Mouse (Mus musculus): Measurements from ENCODE around the gene Asb3. TPM values are rescaled to one million over a fixed set of nuclear protein-coding genes. Genes with fewer than 3 reads are reported as not detected.

Asb3 gene
- 1 to 10 TPM; 6.9 to 7.8 TPM for total RNA-seq (2021)

DNA sequence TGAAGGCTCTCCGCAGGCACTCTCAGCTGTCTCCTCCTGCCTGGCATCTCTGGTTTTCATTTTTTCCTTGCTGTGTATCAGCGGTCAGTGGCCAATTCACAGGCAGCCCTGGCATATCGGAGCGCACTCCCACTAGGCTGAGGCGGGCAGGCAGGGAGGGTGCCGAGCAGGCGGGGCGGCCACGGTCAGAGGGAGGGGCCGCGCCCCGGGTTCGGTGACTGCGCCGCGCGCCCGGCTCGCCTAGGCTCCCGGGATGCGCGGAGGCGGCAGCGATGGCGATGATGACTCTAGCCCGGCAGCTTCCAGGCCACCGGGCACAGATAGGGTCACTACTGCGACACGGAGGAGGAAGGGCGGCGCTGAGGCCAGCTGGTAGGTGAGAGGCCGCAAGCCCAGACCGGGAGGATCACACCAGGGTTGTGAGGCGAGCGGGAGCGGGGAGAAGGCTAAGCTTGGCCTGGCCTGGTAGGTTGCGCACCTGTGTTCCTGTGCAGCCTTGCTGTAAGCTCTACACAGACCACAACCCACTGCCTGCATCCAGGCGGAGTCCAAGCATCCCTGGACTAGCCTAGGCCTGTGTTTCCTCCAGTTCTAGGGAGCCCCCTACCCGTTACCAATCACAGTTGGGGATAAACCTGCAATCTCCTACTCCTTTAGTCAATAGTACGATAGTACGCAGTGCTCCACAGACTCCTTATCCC lies at the start of gene Asb3, which contains the start of gene Gpr75:
Gene Asb3 (plus strand): TSS at position 246 of the 701 bp plus-strand sequence.
Gene Gpr75 (plus strand): TSS at position 188 of the 701 bp plus-strand sequence.
- intact Hi-C loops (cut with DNase I) = no loop called here

DNA sequence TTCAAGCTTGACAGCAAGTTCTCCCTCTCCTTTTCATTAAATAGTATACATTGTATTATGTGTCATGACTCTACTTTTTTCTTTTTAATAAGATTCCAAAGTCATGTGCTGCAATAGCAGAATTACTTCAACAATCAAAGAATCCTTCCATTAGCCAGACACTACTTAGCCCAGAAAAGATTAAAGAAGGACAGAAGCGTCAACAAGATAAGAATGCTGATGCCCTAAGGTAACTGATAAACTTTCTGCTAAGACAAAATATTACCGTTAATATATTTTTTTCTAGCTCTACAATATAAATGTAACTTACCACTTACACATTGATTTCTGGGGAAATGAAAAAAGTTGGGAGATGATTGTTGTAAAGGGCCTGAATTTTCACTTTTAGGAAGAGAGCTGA lies 46.4 kb upstream of the Asb3 start:
- intact Hi-C loops (cut with DNase I) = no loop called here
- no peak for DNase-seq (ENCODE audit: low spot score)

More for the DNA sequence above, at the start of gene Asb3, which contains the start of gene Gpr75:
- peak; percentile 9 for DNase-seq (ENCODE audit: low spot score)

GRCm38 (mm10) chr11:30844355-30844754 lies 40.9 kb upstream of the Asb3 start:
- DNase-seq (ENCODE audit: low spot score) = no peak
- intact Hi-C loops (cut with DNase I) = no loop called here

- intact Hi-C loops (cut with DNase I) = no loop called here
- no peak for DNase-seq (ENCODE audit: low spot score)
Measured at GRCm38 (mm10) chr11:30872425-30872824, 12.8 kb upstream of the Asb3 start.

DNA sequence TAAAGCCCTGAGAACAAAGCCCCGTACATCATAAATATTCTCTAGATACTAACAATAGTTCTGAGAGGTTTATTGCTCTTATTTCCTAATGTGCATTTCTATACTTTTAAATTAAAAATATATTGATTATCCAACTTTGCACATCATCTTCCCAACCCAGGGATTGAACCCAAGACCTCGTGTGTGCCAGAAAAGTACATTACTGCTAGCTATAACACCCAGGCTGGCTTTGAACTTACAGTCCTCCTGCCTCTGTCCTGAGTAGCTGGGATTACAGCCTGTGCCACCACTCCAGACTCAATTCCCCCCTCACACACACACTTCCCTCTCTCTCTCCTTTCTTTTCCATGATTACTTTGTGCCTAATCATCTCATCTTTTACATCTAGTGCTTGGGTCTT lies 2.9 kb downstream of the Asb3 start:
- intact Hi-C loops (cut with DNase I) = no loop called here

GRCm38 (mm10) chr11:30896201-30896600 lies 11.0 kb downstream of the Asb3 start:
- intact Hi-C loops (cut with DNase I) = no loop called here
- DNase-seq (ENCODE audit: low spot score) = no peak

More for the DNA sequence above, 2.9 kb downstream of the Asb3 start:
- DNase-seq (ENCODE audit: low spot score) = no peak

GRCm38 (mm10) chr11:30899312-30899711 lies 14.1 kb downstream of the Asb3 start:
- DNase-seq (ENCODE audit: low spot score) = no peak
- intact Hi-C loops (cut with DNase I) = no loop called here

- no peak for DNase-seq (ENCODE audit: low spot score)
- intact Hi-C loops (cut with DNase I) = no loop called here
Measured at GRCm38 (mm10) chr11:30912311-30912710, 27.1 kb downstream of the Asb3 start.

GRCm38 (mm10) chr11:30920641-30921040 lies 35.4 kb downstream of the Asb3 start:
- intact Hi-C loops (cut with DNase I) = no loop called here
- no peak for DNase-seq (ENCODE audit: low spot score)

- DNase-seq (ENCODE audit: low spot score) = no peak
- intact Hi-C loops (cut with DNase I) = no loop called here
Measured at GRCm38 (mm10) chr11:30923283-30923682, 38.1 kb downstream of the Asb3 start.

- intact Hi-C loops (cut with DNase I) = no loop called here
- no peak for DNase-seq (ENCODE audit: low spot score)
Measured at GRCm38 (mm10) chr11:30928079-30928478, 42.9 kb downstream of the Asb3 start.

DNA sequence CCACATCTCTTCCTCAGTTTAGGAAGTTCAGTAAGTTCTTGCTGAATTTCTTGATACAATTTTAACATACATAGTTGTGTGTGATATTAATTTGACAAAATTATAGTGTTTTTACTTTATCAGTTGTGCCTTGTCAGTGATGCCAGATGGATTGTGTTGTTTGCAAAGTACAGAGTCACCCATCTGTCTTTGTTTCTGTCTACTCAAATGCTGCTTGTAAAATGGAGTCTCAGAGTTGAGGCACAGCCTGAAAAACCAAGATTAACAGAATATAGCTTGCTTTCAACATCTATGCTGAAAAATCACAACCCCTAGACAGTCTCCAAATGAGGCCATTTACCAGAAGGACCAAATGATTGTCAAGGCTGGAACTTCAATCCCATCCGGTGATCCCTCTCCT lies 43.3 kb downstream of the Asb3 start:
- intact Hi-C loops (cut with DNase I) = no loop called here
- DNase-seq (ENCODE audit: low spot score) = no peak

- intact Hi-C loops (cut with DNase I) = no loop called here
- DNase-seq (ENCODE audit: low spot score) = no peak
Measured at GRCm38 (mm10) chr11:30943522-30943921, 58.3 kb downstream of the Asb3 start.

DNA sequence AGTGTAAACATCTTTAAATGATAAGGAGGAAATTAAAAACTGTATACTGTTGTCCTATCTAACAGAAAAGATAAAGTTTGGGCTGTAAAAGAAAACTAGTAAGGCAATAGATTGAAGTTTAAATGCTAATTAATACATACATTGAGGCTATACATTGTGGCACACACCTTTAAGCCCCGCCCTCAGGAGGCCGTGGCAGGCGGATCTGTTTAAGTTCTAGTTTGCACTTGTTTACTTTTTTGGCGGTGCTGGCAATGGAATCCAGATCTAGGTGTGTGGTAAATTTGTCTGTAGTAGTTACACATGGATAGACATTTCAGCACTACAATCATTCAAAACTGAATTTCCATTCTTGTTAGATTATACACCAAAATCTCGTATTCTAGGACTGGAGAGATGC lies 67.6 kb downstream of the Asb3 start:
- intact Hi-C loops (cut with DNase I) = no loop called here
- no peak for DNase-seq (ENCODE audit: low spot score)

- DNase-seq (ENCODE audit: low spot score) = peak; percentile 7
- intact Hi-C loops (cut with DNase I) = loop anchor here (2.0 kb wide), 1 partner anchor 29 kb away; no protein-coding TSS in a partner anchor
Measured at GRCm38 (mm10) chr11:30953469-30954154, 68.4 kb downstream of the Asb3 start.

DNA sequence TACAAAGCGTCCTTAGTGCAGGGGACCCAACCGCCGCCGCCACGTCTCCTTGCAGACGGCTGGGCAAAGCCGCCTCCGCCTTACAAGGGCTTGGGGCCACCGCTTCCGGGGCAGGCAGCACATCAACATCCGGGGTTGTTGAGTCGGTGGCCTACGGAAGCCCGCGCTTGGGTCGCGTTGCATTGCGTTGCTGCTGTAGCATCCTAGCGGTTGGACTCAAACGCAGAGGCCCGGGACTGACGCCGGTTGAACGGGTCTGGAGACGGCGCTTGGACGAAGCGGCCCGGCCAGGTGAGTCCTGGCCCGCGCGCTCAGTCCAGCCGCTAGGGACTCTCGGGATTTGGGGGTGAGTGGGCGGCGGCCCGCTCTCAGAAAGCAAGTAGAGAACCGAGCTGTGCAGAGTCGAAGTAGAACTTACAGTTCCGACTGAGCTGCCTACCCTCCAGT lies 69.1 kb downstream of the Asb3 start, which contains the start of gene Erlec1:
Gene Erlec1 (minus strand): TSS at position 57 of the 447 bp plus-strand sequence.
- peak; percentile 72 for DNase-seq (ENCODE audit: low spot score)
- intact Hi-C loops (cut with DNase I) = loop anchor here (2.0 kb wide), 1 partner anchor 28 kb away; no protein-coding TSS in a partner anchor

GRCm38 (mm10) chr11:30985237-30985636 lies 100.0 kb downstream of the Asb3 start:
- intact Hi-C loops (cut with DNase I) = no loop called here
- no peak for DNase-seq (ENCODE audit: low spot score)

DNA sequence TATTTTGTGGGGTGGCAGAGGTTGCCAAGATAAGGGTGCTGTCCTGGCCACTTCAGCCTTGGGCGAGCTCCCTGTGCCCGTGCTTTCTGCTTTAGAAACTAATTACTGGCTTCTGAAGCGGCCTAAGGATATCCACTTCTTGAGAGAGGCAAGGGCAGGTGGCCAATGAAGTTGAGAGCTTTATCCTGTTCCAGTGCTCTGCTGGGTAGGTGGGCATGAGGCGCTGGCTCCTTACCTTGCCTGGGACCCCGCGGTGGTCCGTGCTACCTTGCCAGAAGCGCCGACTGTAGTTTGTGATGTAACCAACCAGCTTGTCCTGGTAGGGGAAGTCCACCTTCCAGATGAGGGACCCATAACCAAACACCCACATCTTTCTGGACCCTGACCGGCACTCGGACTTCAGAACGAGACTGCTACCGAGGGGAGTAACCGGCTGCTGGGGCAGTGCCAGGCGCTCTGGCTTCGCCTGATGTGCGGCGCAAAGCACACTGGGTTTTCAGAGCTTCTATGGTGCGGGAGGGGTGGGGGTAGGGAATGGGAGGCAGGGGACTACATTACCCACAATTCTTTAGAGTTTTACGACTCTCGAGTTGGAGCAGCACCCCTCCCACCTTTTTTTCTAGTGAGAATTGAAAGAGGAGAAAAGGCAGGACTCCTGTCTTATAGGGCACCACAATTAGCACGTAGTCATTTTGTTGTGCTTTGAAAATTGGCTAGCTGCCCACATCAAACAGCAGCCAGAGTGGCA lies 100.8 kb downstream of the Asb3 start, which contains the start of gene Chac2:
Gene Chac2 (minus strand): TSS at position 474 of the 748 bp plus-strand sequence.
- intact Hi-C loops (cut with DNase I) = no loop called here
- DNase-seq (ENCODE audit: low spot score) = peak; percentile 74

DNA sequence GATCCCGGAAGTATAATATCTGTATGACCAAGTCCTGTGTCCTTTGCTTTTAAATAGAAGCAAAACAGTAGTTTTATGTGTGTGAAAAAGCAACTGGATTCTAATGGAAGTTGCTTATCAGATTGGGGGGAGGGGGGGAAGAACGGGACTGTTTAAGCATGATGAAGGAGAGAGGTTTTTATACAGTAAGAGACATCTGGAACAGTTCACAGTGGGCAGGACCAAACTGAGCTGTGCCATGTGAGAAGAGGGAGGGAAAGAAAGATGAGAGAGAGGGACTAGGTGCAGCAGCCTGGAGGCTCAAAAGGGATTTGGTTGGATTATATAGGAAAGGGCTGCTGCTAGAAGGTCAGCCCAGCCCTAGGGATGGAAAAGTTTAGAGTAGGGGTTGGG lies 101.4 kb downstream of the Asb3 start:
- intact Hi-C loops (cut with DNase I) = no loop called here
- DNase-seq (ENCODE audit: low spot score) = no peak

- intact Hi-C loops (cut with DNase I) = no loop called here
- DNase-seq (ENCODE audit: low spot score) = no peak
Measured at GRCm38 (mm10) chr11:30996670-30997069, 111.5 kb downstream of the Asb3 start.

Measured in heart, postnatal 25 days (tissue).